Mouse (Mus musculus) c-Kit-positive CD71-positive TER-119-negative erythroid progenitor cells, embryonic 14.5 days (primary cell): ENCODE data around the gene Cep104.

Experiments
- DNase-seq: peaks from one replicate; pipeline ENCODE4 v3.0.0-alpha.2; 2013; ENCODE audit warnings: low read depth

Cep104 gene

GRCm38 (mm10) chr4:153993505-153993904, 18.5 kb downstream of the Cep104 start:
- DNase-seq: no peak

GRCm38 (mm10) chr4:154005488-154005887, 30.5 kb downstream of the Cep104 start:
- DNase-seq: no peak

- DNase-seq: no peak
Observed at GRCm38 (mm10) chr4:154006264-154006663, 31.3 kb downstream of the Cep104 start.

- DNase-seq: no peak
Observed at GRCm38 (mm10) chr4:154007759-154008158, 32.8 kb downstream of the Cep104 start.

GRCm38 (mm10) chr4:154010907-154011645, 36.1 kb downstream of the Cep104 start:
- no peak for DNase-seq

GRCm38 (mm10) chr4:154011646-154012089, 36.7 kb downstream of the Cep104 start, which contains the start of gene Lrrc47:
Gene Lrrc47, plus strand, starts transcription at chr4:154011731.
- peak; percentile 66 for DNase-seq

- peak; percentile 33 for DNase-seq
Observed at GRCm38 (mm10) chr4:154012132-154012882, 37.3 kb downstream of the Cep104 start.

GRCm38 (mm10) chr4:154015476-154015875, 40.5 kb downstream of the Cep104 start:
- DNase-seq: no peak

- DNase-seq: peak; percentile 38
Observed at GRCm38 (mm10) chr4:154019571-154019970, 44.6 kb downstream of the Cep104 start.

- DNase-seq: no peak
Observed at GRCm38 (mm10) chr4:154021432-154021831, 46.4 kb downstream of the Cep104 start.

- DNase-seq: no peak
Observed at GRCm38 (mm10) chr4:154022407-154022806, 47.4 kb downstream of the Cep104 start.

GRCm38 (mm10) chr4:154022844-154023243, 47.9 kb downstream of the Cep104 start:
- no peak for DNase-seq

GRCm38 (mm10) chr4:154023754-154024601, 49.0 kb downstream of the Cep104 start:
- peak; percentile 81 for DNase-seq

- peak; percentile 48 for DNase-seq
Observed at GRCm38 (mm10) chr4:154024729-154025521, 49.9 kb downstream of the Cep104 start.

- peak; percentile 74 for DNase-seq
Observed at GRCm38 (mm10) chr4:154025641-154026440, 50.8 kb downstream of the Cep104 start, which contains the start of gene Smim1. Gene Smim1, minus strand, starts transcription at chr4:154026230.

GRCm38 (mm10) chr4:154026441-154026761, 51.4 kb downstream of the Cep104 start:
- no peak for DNase-seq

GRCm38 (mm10) chr4:154028066-154028465, 53.1 kb downstream of the Cep104 start:
- DNase-seq: no peak

- DNase-seq: peak; percentile 46
Observed at GRCm38 (mm10) chr4:154028646-154029045, 53.7 kb downstream of the Cep104 start.

GRCm38 (mm10) chr4:154037123-154037522, 62.1 kb downstream of the Cep104 start:
- DNase-seq: no peak

- DNase-seq: no peak
Observed at GRCm38 (mm10) chr4:154042577-154042976, 67.6 kb downstream of the Cep104 start, which contains the start of gene Ccdc27. Gene Ccdc27, minus strand, starts transcription at chr4:154042677.
